Mouse (Mus musculus) lung, adult 18-20 months (tissue): ENCODE measurements around the gene Myt1l.

Experiments used
- DNase-seq, 2 experiments: peaks; one replicate each; pipeline ENCODE4 v3.0.0; 2022; ENCODE audit warnings: mixed read lengths in 2 of 2

Myt1l gene

DNA sequence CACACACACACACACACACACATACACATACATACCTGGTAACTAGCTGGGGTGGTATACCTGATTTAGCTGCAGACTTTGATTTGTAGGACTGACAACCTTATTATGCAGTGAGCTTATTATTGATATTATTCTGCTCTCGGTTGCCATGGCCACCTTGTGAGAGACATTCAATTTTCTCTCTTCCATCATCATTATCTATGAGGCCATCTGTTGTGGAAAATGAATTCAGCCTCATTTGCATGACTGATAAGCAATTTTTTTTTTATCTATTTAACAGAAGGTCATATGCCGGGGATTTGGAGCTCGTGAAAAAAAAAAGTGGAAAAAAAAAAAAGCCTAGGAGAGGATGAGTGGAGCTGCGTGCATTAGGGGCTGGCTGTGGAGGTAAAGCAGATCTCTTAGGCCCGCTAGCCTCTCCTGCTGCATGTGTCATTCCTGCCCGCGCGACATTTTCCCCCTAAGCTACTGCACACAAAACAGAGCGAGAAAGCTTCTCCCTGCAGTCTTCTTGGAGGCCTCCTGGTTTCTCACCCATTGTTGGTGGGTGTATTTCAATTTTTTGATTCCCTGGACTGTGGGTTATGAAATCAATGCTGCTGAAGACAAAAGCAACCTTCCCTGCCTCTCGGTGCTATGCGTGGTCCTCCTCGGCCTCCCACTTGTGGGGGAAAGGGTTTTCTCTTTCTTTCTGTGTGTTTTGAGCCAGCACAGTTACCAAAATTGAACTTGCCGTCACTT is at the start of gene Myt1l:
Myt1l (plus strand) TSS at position 354 of the 741 bp plus-strand sequence.
- DNase-seq: no peak

- no peak for DNase-seq
These were observed 41.7 kb upstream of the Myt1l start for GRCm38 (mm10) chr12:29486424-29487035.

DNA sequence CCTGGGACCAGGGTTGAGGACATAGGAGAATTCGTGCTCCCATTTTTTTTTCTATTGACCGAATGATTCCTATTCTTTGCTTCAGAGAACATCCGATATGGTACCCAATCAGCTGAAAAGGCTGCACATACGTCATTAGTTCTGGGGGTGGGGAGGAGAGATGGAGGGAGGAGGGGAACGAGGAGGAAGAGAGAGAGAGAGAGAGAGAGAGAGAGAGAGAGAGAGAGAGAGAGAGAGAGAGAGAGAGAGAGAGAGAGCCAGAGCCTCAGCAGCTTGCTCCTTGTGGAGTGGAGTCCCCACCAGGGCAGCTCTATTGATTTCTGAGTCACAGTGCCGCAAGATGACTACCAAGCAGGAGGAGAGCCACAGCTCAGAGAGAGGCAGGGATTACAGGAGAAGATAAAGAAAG is 1.9 kb upstream of the Myt1l start:
- DNase-seq: no peak

GRCm38 (mm10) chr12:29527048-29527761 is 979 bp upstream of the Myt1l start:
- no peak for DNase-seq

GRCm38 (mm10) chr12:29530241-29530725 is 2.1 kb downstream of the Myt1l start:
- DNase-seq: no peak

GRCm38 (mm10) chr12:29530823-29531222 is 2.6 kb downstream of the Myt1l start:
- no peak for DNase-seq

- no peak for DNase-seq
These were observed 5.1 kb downstream of the Myt1l start for GRCm38 (mm10) chr12:29533071-29533876.

DNA sequence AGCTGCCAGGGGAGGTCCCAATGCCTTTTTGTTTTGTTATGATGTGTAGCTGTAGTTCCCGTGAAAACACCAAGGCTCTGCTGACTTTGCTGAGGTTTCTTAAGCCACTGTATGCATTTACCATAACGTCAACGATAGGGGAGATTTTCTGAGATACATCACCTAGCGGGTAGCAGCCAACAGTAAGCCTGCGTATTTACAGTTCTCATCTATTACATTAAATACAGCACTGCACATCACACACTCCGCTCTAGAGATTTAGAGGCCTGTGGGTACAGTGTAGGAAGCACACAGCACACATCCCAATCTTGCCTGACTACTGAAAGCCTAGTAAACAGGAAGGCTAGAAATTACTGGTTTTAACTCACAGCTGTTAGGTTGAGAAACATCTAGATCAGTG is 6.1 kb downstream of the Myt1l start:
- DNase-seq: no peak

DNA sequence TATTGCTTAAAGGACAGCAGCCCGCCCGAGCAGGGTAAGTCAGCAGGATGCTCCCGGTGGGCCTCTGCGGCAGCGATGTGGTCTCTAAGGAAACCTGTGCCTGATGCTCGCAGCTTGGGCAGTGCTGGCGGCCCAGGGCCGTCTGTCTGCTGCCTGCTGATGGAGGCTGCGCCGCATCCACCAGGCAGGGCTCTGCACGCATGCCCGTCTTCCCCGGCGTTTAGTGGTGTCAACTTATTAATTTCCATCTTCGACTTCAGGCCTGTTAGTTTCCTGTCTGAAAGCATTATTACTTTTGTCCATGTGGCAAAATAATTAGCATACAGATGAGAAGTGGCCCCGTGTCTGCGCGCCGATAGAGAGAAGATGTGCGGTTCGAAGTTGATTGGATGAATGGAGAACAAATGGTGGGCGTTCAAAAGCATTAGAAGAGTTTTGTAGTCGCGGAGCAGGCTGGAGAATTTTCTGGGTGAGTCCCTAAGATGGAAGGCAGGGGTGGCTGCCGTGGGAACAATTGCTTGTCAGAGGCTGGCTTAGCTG is 6.6 kb downstream of the Myt1l start:
- DNase-seq: no peak

- no peak for DNase-seq
These were observed 9.7 kb downstream of the Myt1l start for GRCm38 (mm10) chr12:29537916-29538315.

GRCm38 (mm10) chr12:29538456-29538855 is 10.3 kb downstream of the Myt1l start:
- DNase-seq: no peak

GRCm38 (mm10) chr12:29539106-29539505 is 10.9 kb downstream of the Myt1l start:
- no peak for DNase-seq

- DNase-seq: no peak
These were observed 12.6 kb downstream of the Myt1l start for GRCm38 (mm10) chr12:29540741-29541140.

DNA sequence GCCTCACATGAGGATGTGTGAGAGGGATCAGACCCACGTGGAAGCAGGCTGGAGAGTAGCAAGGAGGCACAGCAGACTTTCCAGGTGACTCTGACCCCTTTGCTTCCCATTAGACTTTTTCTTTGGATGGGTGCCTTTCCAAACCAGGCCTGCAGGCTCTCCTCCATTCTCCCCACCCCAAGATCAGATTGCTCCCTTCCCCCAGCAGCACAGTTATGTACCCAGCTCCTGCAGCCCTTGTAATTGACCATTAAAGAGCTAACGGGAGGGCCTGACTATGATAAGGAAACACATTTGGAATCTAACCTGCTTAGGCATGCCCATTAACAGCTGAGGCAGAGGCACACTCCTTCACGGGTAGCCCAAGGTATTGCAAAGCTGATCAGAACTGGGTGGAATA is 17.9 kb downstream of the Myt1l start:
- DNase-seq: no peak

DNA sequence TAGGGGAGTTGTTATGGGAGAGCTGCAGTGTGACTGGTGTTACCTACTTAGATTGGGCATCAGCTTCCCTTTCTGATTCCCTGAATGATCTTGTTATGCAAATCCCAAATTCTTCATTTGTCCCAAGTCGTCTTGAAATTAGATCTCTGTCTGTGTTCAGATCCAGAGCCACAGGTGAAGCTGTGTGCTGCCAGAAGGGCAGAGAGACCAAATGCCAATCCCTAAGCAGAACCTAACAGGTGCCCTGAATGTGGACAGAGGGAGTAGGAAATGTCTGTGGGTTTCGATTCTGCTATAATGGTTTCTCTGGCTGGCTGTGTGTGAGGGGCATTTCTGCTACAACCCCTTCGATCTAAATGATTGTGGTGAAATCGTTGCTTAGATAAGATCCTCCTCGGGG is 18.9 kb downstream of the Myt1l start:
- no peak for DNase-seq

GRCm38 (mm10) chr12:29547755-29548154 is 19.6 kb downstream of the Myt1l start:
- DNase-seq: no peak

DNA sequence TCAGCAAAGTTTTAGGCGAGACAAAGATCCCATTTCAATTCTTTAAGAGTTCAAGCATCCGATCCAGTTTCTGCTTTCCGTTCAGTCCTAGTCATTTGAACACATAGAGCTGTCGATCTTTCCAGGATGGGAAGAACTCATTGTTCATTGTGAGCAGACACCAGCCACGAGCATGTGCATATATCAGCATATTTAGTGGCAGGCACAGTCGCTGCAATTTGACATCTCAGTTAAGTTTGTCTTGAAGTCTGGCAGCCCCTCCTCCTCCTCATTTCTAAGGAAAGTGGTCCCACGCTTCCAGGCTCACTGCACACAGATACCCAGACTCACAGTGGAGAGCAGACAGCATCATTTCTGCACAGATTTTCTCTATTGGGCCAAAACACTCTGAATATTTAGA is 25.0 kb downstream of the Myt1l start:
- DNase-seq: no peak

- no peak for DNase-seq
These were observed 27.5 kb downstream of the Myt1l start for GRCm38 (mm10) chr12:29555718-29556117.

DNA sequence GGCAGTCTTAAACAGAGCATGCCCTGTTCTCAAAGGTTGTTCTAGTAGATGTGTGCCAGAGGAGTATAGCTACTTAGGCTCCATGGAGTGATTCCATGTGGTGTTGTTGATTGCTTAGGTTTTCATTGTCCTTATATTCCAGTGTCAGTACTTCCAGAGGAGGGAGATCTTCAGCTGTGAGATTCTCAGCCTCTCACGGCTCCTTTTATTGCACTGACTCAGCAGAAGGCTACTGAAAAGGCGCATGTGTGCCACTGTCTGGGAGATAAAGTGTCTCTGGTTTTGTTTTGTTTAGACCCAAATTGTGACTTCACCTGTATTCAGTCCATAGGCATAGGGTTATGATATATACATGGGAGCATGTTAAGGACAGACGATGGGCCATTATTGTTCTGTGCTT is 28.2 kb downstream of the Myt1l start:
- no peak for DNase-seq

GRCm38 (mm10) chr12:29556901-29557300 is 28.7 kb downstream of the Myt1l start:
- no peak for DNase-seq

GRCm38 (mm10) chr12:29559769-29560168 is 31.6 kb downstream of the Myt1l start:
- DNase-seq: no peak

- DNase-seq: no peak
These were observed 33.0 kb downstream of the Myt1l start for GRCm38 (mm10) chr12:29561222-29561621.

GRCm38 (mm10) chr12:29569311-29569710 is 41.1 kb downstream of the Myt1l start:
- no peak for DNase-seq
